Mouse (Mus musculus): ENCODE results near the gene A630001G21Rik. TPM values are rescaled to one million over a fixed set of nuclear protein-coding genes. Genes with fewer than 3 reads are reported as not detected.
"Not testable (repeated sequence)": the region's sequence is repeated elsewhere in the genome, so short reads cannot be mapped to it uniquely, and the experiment has no call there.

A630001G21Rik gene
- polyA plus RNA-seq (2015; fragmentation: Nextera tagmentation; extraction: Ambion mirVana): 0.59 and 0.90 TPM in 2 replicates

GRCm38 (mm10) chr1:85778436-85778835 lies at the start of gene A630001G21Rik:
Gene A630001G21Rik, minus strand, starts transcription at chr1:85778643.
- H3K36me3 ChIP-seq: no peaks in the 10 kb centered on the region
- 93% methylated on average over 4 of the region's 4 CpGs for WGBS
- ATAC-seq: no peak
- H3K4me1 ChIP-seq (replicated peaks): no peaks in the 10 kb centered on the region
- H3K27ac ChIP-seq: no peak within 1 kb of the TSS
- H3K4me3 ChIP-seq (replicated peaks): no peak within 1 kb of the TSS
- no peaks in the 10 kb centered on the region for H3K9me3 ChIP-seq
- no peak within 1 kb of the TSS for H3K4me2 ChIP-seq (replicated peaks)
- no peaks in the 10 kb centered on the region for H3K27me3 ChIP-seq
- H3K9ac ChIP-seq (replicated peaks): no peak within 1 kb of the TSS

GRCm38 (mm10) chr1:85827166-85827565 lies 48.7 kb upstream of the A630001G21Rik start:
- H3K9ac ChIP-seq (replicated peaks): no peak overlapping the region
- no peaks in the 10 kb centered on the region for H3K27me3 ChIP-seq
- H3K27ac ChIP-seq: no peak overlapping the region
- peaks cover 20% of the 10 kb centered on the region for H3K36me3 ChIP-seq
- no peak overlapping the region for H3K4me3 ChIP-seq (replicated peaks)
- H3K4me2 ChIP-seq (replicated peaks): no peak overlapping the region
- ATAC-seq: no peak
- no peaks in the 10 kb centered on the region for H3K9me3 ChIP-seq
- no peaks in the 10 kb centered on the region for H3K4me1 ChIP-seq (replicated peaks)
- 90% methylated on average over 5 of the region's 5 CpGs for WGBS

DNA sequence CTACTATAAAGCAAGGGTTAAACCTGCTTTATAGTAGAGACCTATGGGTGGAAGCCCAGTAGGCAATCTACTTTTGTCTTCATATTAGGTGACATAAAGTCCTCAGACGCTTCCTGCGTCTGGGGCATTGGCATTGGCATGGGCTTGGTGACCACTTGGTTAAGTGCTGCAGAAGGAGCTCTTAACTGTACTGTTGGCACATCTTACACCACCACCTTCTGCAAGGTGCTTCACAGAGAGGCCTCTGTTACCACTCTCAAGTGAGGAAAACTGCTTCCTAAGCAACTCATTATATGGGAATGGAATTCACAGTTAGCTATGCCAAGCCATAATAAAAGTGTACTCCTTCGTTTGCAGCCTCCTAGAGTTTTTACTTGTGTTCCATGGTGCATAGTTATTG lies 46.5 kb upstream of the A630001G21Rik start:
- no peak overlapping the region for H3K9ac ChIP-seq (replicated peaks)
- H3K4me3 ChIP-seq (replicated peaks): no peak overlapping the region
- peaks cover 30% of the 10 kb centered on the region for H3K36me3 ChIP-seq
- WGBS: 85% methylated on average over 3 of the region's 3 CpGs
- no peaks in the 10 kb centered on the region for H3K27me3 ChIP-seq
- no peak overlapping the region for H3K27ac ChIP-seq
- ATAC-seq: no peak
- no peaks in the 10 kb centered on the region for H3K9me3 ChIP-seq
- no peaks in the 10 kb centered on the region for H3K4me1 ChIP-seq (replicated peaks)
- no peak overlapping the region for H3K4me2 ChIP-seq (replicated peaks)

DNA sequence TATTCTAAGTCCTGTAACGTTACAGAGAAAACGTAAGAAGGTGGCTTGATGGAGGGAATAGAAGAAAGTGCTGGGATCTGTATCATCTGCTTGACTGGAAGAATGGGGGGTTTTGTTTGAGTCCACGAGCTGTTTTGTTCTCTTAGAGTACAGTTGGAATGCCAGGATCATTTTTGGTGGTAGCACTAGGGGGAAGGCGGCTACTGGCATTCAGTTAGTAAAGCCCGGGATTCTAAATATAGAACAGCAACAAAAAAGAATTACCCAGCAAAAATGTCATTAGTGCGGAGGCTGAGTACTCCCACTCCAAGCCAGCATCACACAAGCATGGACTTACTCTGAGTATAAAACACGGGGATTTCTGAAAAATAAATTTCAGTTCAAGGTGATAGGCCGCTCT lies 43.8 kb upstream of the A630001G21Rik start:
- ATAC-seq: no peak
- Histone ChIP-seq H3K9ac (replicated peaks) (no peak overlapping the region), H3K9me3 (no peaks in the 10 kb centered on the region), H3K27ac (no peak overlapping the region), H3K4me3 (replicated peaks) (no peak overlapping the region), H3K27me3 (no peaks in the 10 kb centered on the region), H3K4me2 (replicated peaks) (no peak overlapping the region), H3K4me1 (replicated peaks) (no peaks in the 10 kb centered on the region), H3K36me3 (peaks cover 42% of the 10 kb centered on the region)
- 93% methylated on average over 8 of the region's 8 CpGs for WGBS

DNA sequence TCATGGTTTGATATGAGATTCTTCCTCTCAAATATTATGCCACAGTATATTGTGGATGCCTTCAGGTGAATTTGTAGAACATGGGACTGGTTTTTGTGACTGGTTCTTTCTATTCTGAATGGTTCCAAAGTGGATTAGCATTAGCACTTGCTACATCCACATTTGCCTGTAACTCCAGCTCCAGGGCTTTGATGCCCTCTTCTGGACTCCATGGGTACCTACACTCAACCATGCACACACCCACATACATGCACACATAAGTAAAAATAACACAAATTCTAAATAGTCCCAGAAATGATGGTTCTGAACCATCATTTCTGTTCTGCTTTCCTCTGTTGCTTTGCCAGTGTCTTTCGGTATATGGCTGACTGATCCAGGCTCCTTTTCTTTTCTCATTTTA lies 41.3 kb upstream of the A630001G21Rik start:
- H3K36me3 ChIP-seq: peaks cover 37% of the 10 kb centered on the region
- no peaks in the 10 kb centered on the region for H3K4me1 ChIP-seq (replicated peaks)
- ATAC-seq: no peak
- H3K27me3 ChIP-seq: no peaks in the 10 kb centered on the region
- 96% methylated on average over 1 of the region's 1 CpGs for WGBS
- no peak overlapping the region for H3K4me2 ChIP-seq (replicated peaks)
- no peak overlapping the region for H3K27ac ChIP-seq
- no peak overlapping the region for H3K9ac ChIP-seq (replicated peaks)
- H3K4me3 ChIP-seq (replicated peaks): no peak overlapping the region
- no peaks in the 10 kb centered on the region for H3K9me3 ChIP-seq

DNA sequence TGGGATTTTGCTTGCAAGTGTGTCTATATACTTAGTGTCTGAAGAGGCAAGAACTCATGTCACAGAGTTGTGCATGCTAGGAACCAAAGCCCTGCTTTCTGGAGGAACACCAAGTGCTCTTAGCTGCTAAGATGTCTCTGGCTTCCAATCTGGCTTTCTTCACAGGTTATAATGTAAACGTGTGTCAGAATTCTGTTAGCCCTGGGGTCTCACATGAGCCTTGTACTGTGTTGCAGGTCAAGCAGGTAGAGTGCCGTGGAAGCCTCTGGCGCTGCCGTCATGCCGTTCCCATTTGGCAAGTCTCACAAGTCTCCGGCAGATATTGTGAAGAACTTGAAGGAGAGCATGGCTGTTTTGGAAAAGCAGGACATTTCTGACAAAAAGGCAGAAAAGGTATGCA lies 39.7 kb upstream of the A630001G21Rik start:
- H3K27ac ChIP-seq: no peak overlapping the region
- H3K4me3 ChIP-seq (replicated peaks): no peak overlapping the region
- H3K4me1 ChIP-seq (replicated peaks): peaks cover 9% of the 10 kb centered on the region; the same call in 1 of the 2 replicates
- no peaks in the 10 kb centered on the region for H3K9me3 ChIP-seq
- H3K36me3 ChIP-seq: peaks cover 33% of the 10 kb centered on the region
- H3K27me3 ChIP-seq: no peaks in the 10 kb centered on the region
- WGBS: 95% methylated on average over 6 of the region's 6 CpGs
- H3K9ac ChIP-seq (replicated peaks): no peak overlapping the region
- no peak overlapping the region for H3K4me2 ChIP-seq (replicated peaks)
- no peak for ATAC-seq

DNA sequence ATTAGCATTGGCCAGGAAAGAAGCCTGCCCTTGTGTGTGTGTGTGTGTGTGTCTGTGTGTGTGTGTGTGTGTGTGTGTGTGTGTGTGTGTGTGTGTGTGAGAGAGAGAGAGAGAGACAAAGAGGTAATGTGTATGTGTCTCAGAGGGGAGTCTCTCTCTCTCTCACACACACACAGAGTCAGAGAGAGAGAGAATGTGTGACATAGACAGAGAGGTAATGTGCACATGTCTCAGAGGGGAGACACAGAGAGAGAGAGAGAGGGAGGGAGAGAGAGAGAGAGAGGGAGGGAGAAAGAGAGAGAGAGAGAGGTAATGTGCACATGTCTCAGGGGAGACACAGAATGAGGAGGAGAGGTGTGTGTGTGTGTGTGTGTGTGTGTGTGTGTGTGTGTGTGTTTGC lies 35.8 kb upstream of the A630001G21Rik start:
- peak; percentile 62; the same call in 1 of the 2 replicates for ATAC-seq

GRCm38 (mm10) chr1:85810787-85811186 lies 32.3 kb upstream of the A630001G21Rik start:
- no peak overlapping the region for H3K9ac ChIP-seq (replicated peaks)
- ATAC-seq: no peak
- H3K4me1 ChIP-seq (replicated peaks): peaks cover 11% of the 10 kb centered on the region; the same call in 1 of the 2 replicates
- no peaks in the 10 kb centered on the region for H3K9me3 ChIP-seq
- H3K27me3 ChIP-seq: no peaks in the 10 kb centered on the region
- no peak overlapping the region for H3K27ac ChIP-seq
- no peak overlapping the region for H3K4me3 ChIP-seq (replicated peaks)
- H3K4me2 ChIP-seq (replicated peaks): no peak overlapping the region
- H3K36me3 ChIP-seq: no peaks in the 10 kb centered on the region
- 92% methylated on average over 2 of the region's 2 CpGs for WGBS

More for the DNA sequence above, 35.8 kb upstream of the A630001G21Rik start:
- H3K4me1 ChIP-seq (replicated peaks): peaks cover 11% of the 10 kb centered on the region; the same call in 1 of the 2 replicates
- peaks cover 11% of the 10 kb centered on the region for H3K36me3 ChIP-seq
- H3K4me3 ChIP-seq (replicated peaks); H3K27me3 ChIP-seq; H3K27ac ChIP-seq; H3K9me3 ChIP-seq; H3K9ac ChIP-seq (replicated peaks); H3K4me2 ChIP-seq (replicated peaks): not testable (repeated sequence)

DNA sequence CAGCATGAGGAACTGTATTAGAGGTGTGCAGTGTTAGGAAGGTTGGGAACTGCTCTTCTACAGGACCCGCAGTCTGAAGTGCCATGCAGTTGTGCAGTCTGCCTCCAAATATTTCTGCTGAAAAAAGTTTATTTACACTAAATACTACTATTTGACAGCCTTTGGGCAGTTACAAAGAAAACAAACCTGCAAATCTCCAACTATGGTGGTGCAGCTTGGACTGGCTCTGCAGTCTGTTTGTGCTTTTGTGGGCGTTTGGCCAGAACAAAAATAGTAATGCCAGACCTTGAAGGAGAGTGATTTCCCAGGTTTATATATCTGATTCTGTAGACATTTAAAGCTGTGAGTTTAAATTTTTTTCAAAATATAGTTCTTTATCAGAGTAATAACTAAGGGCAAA lies 31.9 kb upstream of the A630001G21Rik start:
- 90% methylated on average over 2 of the region's 2 CpGs for WGBS
- Histone ChIP-seq H3K27me3 (no peaks in the 10 kb centered on the region), H3K4me1 (replicated peaks) (peaks cover 11% of the 10 kb centered on the region; the same call in 1 of the 2 replicates), H3K9ac (replicated peaks) (no peak overlapping the region), H3K4me2 (replicated peaks) (no peak overlapping the region), H3K4me3 (replicated peaks) (no peak overlapping the region), H3K9me3 (no peaks in the 10 kb centered on the region), H3K27ac (no peak overlapping the region), H3K36me3 (no peaks in the 10 kb centered on the region)
- ATAC-seq: no peak

DNA sequence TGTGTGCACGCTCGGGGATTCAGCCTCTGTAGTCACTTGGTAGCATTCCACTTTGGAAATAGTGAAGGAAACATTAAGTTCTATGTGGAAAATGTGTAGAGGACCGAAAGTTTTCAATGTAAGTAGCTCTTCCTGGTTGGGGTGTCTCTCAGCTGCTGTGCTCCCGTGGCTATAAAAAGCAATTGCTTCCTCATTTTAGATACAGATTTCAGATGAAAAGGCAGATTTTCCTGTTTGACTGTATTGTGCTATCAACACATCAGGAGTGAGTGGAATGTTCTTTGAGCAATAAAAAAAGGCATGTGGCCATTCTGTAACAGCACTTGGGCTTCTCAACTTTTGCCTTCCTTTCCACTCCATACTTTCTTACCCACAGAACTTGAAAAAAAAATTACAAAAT lies 30.8 kb upstream of the A630001G21Rik start:
- no peaks in the 10 kb centered on the region for H3K9me3 ChIP-seq
- H3K9ac ChIP-seq (replicated peaks): no peak overlapping the region
- ATAC-seq: no peak
- H3K36me3 ChIP-seq: no peaks in the 10 kb centered on the region
- peaks cover 8% of the 10 kb centered on the region; the same call in 1 of the 2 replicates for H3K4me1 ChIP-seq (replicated peaks)
- H3K4me3 ChIP-seq (replicated peaks): no peak overlapping the region
- no peak overlapping the region for H3K27ac ChIP-seq
- WGBS: 76% methylated on average over 4 of the region's 4 CpGs
- H3K4me2 ChIP-seq (replicated peaks): no peak overlapping the region
- no peaks in the 10 kb centered on the region for H3K27me3 ChIP-seq

DNA sequence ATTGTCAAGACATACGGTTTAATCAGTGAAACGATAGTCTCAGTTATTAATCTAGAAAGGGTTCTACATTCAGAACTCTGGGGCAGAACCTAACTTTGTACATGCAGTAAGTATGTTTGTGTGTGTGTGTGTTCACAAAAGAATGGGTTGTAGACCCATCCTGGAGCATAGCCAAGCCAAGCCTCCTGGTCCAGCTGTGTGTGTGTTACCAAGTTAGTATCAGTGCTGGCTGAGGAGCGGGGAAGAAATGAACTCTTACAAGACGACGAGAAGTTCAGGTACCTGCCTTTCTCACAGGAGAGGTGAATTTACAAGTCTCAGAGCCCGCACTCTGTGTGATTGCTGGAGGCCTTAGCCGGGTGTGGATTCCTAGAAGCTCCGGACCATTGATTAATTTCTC lies 26.1 kb upstream of the A630001G21Rik start:
- no peak overlapping the region for H3K9ac ChIP-seq (replicated peaks)
- no peak overlapping the region for H3K4me2 ChIP-seq (replicated peaks)
- WGBS: 94% methylated on average over 8 of the region's 8 CpGs
- no peaks in the 10 kb centered on the region for H3K4me1 ChIP-seq (replicated peaks)
- H3K36me3 ChIP-seq: no peaks in the 10 kb centered on the region
- no peak for ATAC-seq
- H3K27me3 ChIP-seq: no peaks in the 10 kb centered on the region
- H3K4me3 ChIP-seq (replicated peaks): no peak overlapping the region
- no peaks in the 10 kb centered on the region for H3K9me3 ChIP-seq
- H3K27ac ChIP-seq: no peak overlapping the region

DNA sequence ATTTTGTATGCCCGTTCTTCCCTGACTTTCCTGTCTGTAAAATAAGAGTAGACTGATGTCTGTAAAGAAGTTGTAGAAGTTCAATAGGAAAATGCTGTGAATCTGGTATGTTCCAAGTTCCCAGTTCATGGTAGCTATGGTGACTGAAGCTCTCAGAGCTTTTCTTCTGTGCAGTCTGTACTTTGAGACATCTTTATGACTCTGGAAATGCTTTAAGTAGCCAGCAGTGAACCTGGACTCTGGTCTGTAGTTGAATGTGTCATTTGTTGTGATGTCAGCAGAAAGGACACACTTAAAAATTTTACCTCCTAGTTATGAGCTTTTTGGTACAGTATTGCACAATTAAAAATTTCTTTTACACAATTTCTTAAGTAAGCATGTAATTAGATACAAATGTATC lies 24.1 kb upstream of the A630001G21Rik start:
- Histone ChIP-seq H3K9ac (replicated peaks) (no peak overlapping the region), H3K27ac (no peak overlapping the region), H3K4me3 (replicated peaks) (no peak overlapping the region), H3K27me3 (no peaks in the 10 kb centered on the region), H3K9me3 (no peaks in the 10 kb centered on the region), H3K4me1 (replicated peaks) (peaks cover 4% of the 10 kb centered on the region; the same call in 1 of the 2 replicates), H3K36me3 (no peaks in the 10 kb centered on the region), H3K4me2 (replicated peaks) (no peak overlapping the region)
- no peak for ATAC-seq
- WGBS: 84% methylated on average over 1 of the region's 1 CpGs

DNA sequence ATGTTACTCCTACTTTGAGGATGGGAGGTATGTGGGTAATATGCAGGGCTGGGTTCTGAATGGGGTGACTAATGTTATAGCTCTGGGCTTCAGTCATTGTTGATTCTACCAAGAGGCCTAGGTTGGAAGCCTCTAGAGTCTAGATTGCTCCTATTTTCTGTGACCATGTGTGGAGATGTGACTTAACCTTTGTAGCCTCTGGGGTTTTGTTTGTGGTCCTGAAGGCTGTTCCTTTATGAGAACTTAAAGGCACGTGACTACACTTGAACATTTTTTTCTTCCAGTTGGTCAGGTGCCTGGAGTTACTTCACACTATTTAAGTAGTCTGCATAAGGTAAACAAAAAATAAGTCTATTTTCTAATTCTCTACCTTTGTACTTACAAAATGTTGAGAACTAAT lies 21.3 kb upstream of the A630001G21Rik start:
- no peak for ATAC-seq
- Histone ChIP-seq H3K27me3 (no peaks in the 10 kb centered on the region), H3K4me3 (replicated peaks) (no peak overlapping the region), H3K9ac (replicated peaks) (no peak overlapping the region), H3K4me2 (replicated peaks) (no peak overlapping the region), H3K4me1 (replicated peaks) (peaks cover 24% of the 10 kb centered on the region), H3K27ac (no peak overlapping the region), H3K36me3 (peaks cover 4% of the 10 kb centered on the region; the same call in 1 of the 2 replicates), H3K9me3 (no peaks in the 10 kb centered on the region)
- 76% methylated on average over 1 of the region's 1 CpGs for WGBS

All from midbrain, embryonic 13.5 days (tissue).